Mouse (Mus musculus): Measurements from ENCODE around the gene Nbeal2. TPM values are rescaled to one million over a fixed set of nuclear protein-coding genes. Genes with fewer than 3 reads are reported as not detected.

Nbeal2 gene
- polyA plus RNA-seq, 1 experiment from 2014 or later: 4.8 TPM

GRCm38 (mm10) chr9:110681817-110682216 is 27.9 kb upstream of the Nbeal2 start:
- H3K4me2 ChIP-seq (ENCODE audit: low read depth, low read length): no peak overlapping the region

GRCm38 (mm10) chr9:110680736-110681507 is 27.0 kb upstream of the Nbeal2 start:
- WGBS: 84% methylated on average over 7 of the region's 7 CpGs
- no peaks in the 10 kb centered on the region for H3K36me3 ChIP-seq (ENCODE audit: control insufficient read depth, insufficient read depth, low read length)
- peaks cover 24% of the 10 kb centered on the region for H3K4me1 ChIP-seq (ENCODE audit: control insufficient read depth, insufficient read depth, low read length)
- H3K4me2 ChIP-seq (ENCODE audit: low read depth, low read length): no peak overlapping the region
- H3K4me3 ChIP-seq (ENCODE audit: low read depth, low read length): no peak overlapping the region
- H3K9ac ChIP-seq (replicated peaks; ENCODE audit: low read depth, low read length): no peak overlapping the region
- peak overlapping the region; percentile 34; the same call in 1 of the 2 replicates for H3K27ac ChIP-seq (ENCODE audit: low read depth, low read length)
- no peaks in the 10 kb centered on the region for H3K9me3 ChIP-seq (ENCODE audit: control insufficient read depth, low read length)
- ATAC-seq (ENCODE audit: low read depth): no peak
- H3K27me3 ChIP-seq (ENCODE audit: control insufficient read depth, insufficient read depth, low read length): no peaks in the 10 kb centered on the region

More at GRCm38 (mm10) chr9:110681817-110682216, 27.9 kb upstream of the Nbeal2 start:
- 26% methylated on average over 9 of the region's 9 CpGs for WGBS
- Histone ChIP-seq H3K27me3 (ENCODE audit: control insufficient read depth, insufficient read depth, low read length) (no peaks in the 10 kb centered on the region), H3K36me3 (ENCODE audit: control insufficient read depth, insufficient read depth, low read length) (no peaks in the 10 kb centered on the region), H3K9me3 (ENCODE audit: control insufficient read depth, low read length) (no peaks in the 10 kb centered on the region), H3K9ac (replicated peaks; ENCODE audit: low read depth, low read length) (no peak overlapping the region), H3K27ac (ENCODE audit: low read depth, low read length) (peak overlapping the region; percentile 73), H3K4me3 (ENCODE audit: low read depth, low read length) (no peak overlapping the region), H3K4me1 (ENCODE audit: control insufficient read depth, insufficient read depth, low read length) (peaks cover 24% of the 10 kb centered on the region)
- ATAC-seq (ENCODE audit: low read depth): peak; percentile 78

- Histone ChIP-seq H3K9ac (replicated peaks; ENCODE audit: low read depth, low read length) (no peak overlapping the region), H3K27me3 (ENCODE audit: control insufficient read depth, insufficient read depth, low read length) (no peaks in the 10 kb centered on the region), H3K9me3 (ENCODE audit: control insufficient read depth, low read length) (no peaks in the 10 kb centered on the region), H3K27ac (ENCODE audit: low read depth, low read length) (no peak overlapping the region), H3K4me3 (ENCODE audit: low read depth, low read length) (no peak overlapping the region), H3K36me3 (ENCODE audit: control insufficient read depth, insufficient read depth, low read length) (no peaks in the 10 kb centered on the region), H3K4me1 (ENCODE audit: control insufficient read depth, insufficient read depth, low read length) (peaks cover 13% of the 10 kb centered on the region), H3K4me2 (ENCODE audit: low read depth, low read length) (no peak overlapping the region)
- WGBS: 74% methylated on average over 5 of the region's 5 CpGs
- no peak for ATAC-seq (ENCODE audit: low read depth)
Measured at GRCm38 (mm10) chr9:110678886-110679285, 24.9 kb upstream of the Nbeal2 start.

GRCm38 (mm10) chr9:110676492-110676911 is 22.5 kb upstream of the Nbeal2 start:
- Histone ChIP-seq H3K4me1 (ENCODE audit: control insufficient read depth, insufficient read depth, low read length) (peaks cover 9% of the 10 kb centered on the region; the same call in 1 of the 2 replicates), H3K27me3 (ENCODE audit: control insufficient read depth, insufficient read depth, low read length) (no peaks in the 10 kb centered on the region), H3K9me3 (ENCODE audit: control insufficient read depth, low read length) (no peaks in the 10 kb centered on the region), H3K27ac (ENCODE audit: low read depth, low read length) (no peak overlapping the region), H3K36me3 (ENCODE audit: control insufficient read depth, insufficient read depth, low read length) (no peaks in the 10 kb centered on the region), H3K9ac (replicated peaks; ENCODE audit: low read depth, low read length) (no peak overlapping the region), H3K4me3 (ENCODE audit: low read depth, low read length) (no peak overlapping the region), H3K4me2 (ENCODE audit: low read depth, low read length) (no peak overlapping the region)
- WGBS: 88% methylated on average over 8 of the region's 8 CpGs
- no peak for ATAC-seq (ENCODE audit: low read depth)

GRCm38 (mm10) chr9:110673107-110673752 is 19.3 kb upstream of the Nbeal2 start:
- 59% methylated on average over 10 of the region's 10 CpGs for WGBS
- Histone ChIP-seq H3K9ac (replicated peaks; ENCODE audit: low read depth, low read length) (no peak overlapping the region), H3K36me3 (ENCODE audit: control insufficient read depth, insufficient read depth, low read length) (no peaks in the 10 kb centered on the region), H3K9me3 (ENCODE audit: control insufficient read depth, low read length) (no peaks in the 10 kb centered on the region), H3K4me2 (ENCODE audit: low read depth, low read length) (no peak overlapping the region), H3K4me3 (ENCODE audit: low read depth, low read length) (no peak overlapping the region), H3K4me1 (ENCODE audit: control insufficient read depth, insufficient read depth, low read length) (peaks cover 9% of the 10 kb centered on the region; the same call in 1 of the 2 replicates), H3K27ac (ENCODE audit: low read depth, low read length) (no peak overlapping the region), H3K27me3 (ENCODE audit: control insufficient read depth, insufficient read depth, low read length) (no peaks in the 10 kb centered on the region)
- ATAC-seq (ENCODE audit: low read depth): no peak

GRCm38 (mm10) chr9:110672462-110673106 is 18.6 kb upstream of the Nbeal2 start:
- Histone ChIP-seq H3K4me3 (ENCODE audit: low read depth, low read length) (no peak overlapping the region), H3K4me2 (ENCODE audit: low read depth, low read length) (no peak overlapping the region), H3K9ac (replicated peaks; ENCODE audit: low read depth, low read length) (no peak overlapping the region), H3K9me3 (ENCODE audit: control insufficient read depth, low read length) (no peaks in the 10 kb centered on the region), H3K36me3 (ENCODE audit: control insufficient read depth, insufficient read depth, low read length) (no peaks in the 10 kb centered on the region), H3K27me3 (ENCODE audit: control insufficient read depth, insufficient read depth, low read length) (no peaks in the 10 kb centered on the region), H3K27ac (ENCODE audit: low read depth, low read length) (no peak overlapping the region), H3K4me1 (ENCODE audit: control insufficient read depth, insufficient read depth, low read length) (peaks cover 9% of the 10 kb centered on the region; the same call in 1 of the 2 replicates)
- 58% methylated on average over 7 of the region's 7 CpGs for WGBS
- no peak for ATAC-seq (ENCODE audit: low read depth)

- no peak for ATAC-seq (ENCODE audit: low read depth)
- Histone ChIP-seq H3K9ac (replicated peaks; ENCODE audit: low read depth, low read length) (no peak overlapping the region), H3K4me3 (ENCODE audit: low read depth, low read length) (no peak overlapping the region), H3K27ac (ENCODE audit: low read depth, low read length) (no peak overlapping the region), H3K36me3 (ENCODE audit: control insufficient read depth, insufficient read depth, low read length) (no peaks in the 10 kb centered on the region), H3K9me3 (ENCODE audit: control insufficient read depth, low read length) (no peaks in the 10 kb centered on the region), H3K27me3 (ENCODE audit: control insufficient read depth, insufficient read depth, low read length) (no peaks in the 10 kb centered on the region), H3K4me2 (ENCODE audit: low read depth, low read length) (no peak overlapping the region), H3K4me1 (ENCODE audit: control insufficient read depth, insufficient read depth, low read length) (peaks cover 9% of the 10 kb centered on the region; the same call in 1 of the 2 replicates)
- 89% methylated on average over 5 of the region's 5 CpGs for WGBS
Measured at GRCm38 (mm10) chr9:110669785-110670184, 15.8 kb upstream of the Nbeal2 start.

- H3K9ac ChIP-seq (replicated peaks; ENCODE audit: low read depth, low read length): no peak overlapping the region
Measured at GRCm38 (mm10) chr9:110668601-110669293, 14.8 kb upstream of the Nbeal2 start.

More at GRCm38 (mm10) chr9:110668601-110669293, 14.8 kb upstream of the Nbeal2 start:
- Histone ChIP-seq H3K36me3 (ENCODE audit: control insufficient read depth, insufficient read depth, low read length) (no peaks in the 10 kb centered on the region), H3K27ac (ENCODE audit: low read depth, low read length) (no peak overlapping the region), H3K27me3 (ENCODE audit: control insufficient read depth, insufficient read depth, low read length) (no peaks in the 10 kb centered on the region), H3K4me2 (ENCODE audit: low read depth, low read length) (no peak overlapping the region), H3K4me3 (ENCODE audit: low read depth, low read length) (no peak overlapping the region), H3K9me3 (ENCODE audit: control insufficient read depth, low read length) (no peaks in the 10 kb centered on the region), H3K4me1 (ENCODE audit: control insufficient read depth, insufficient read depth, low read length) (peaks cover 9% of the 10 kb centered on the region; the same call in 1 of the 2 replicates)
- 94% methylated on average over 6 of the region's 6 CpGs for WGBS
- ATAC-seq (ENCODE audit: low read depth): no peak

Data from neural tube, embryonic 14.5 days (tissue).